Mouse (Mus musculus): Measurements from ENCODE around the gene Gstt4.
A peak's percentile ranks its signal among the peaks of the same experiment; 100 is the strongest.
"Not testable (repeated sequence)": the region's sequence is repeated elsewhere in the genome, so short reads cannot be mapped to it uniquely, and the experiment has no call there.

Gstt4 gene

GRCm38 (mm10) chr10:75789081-75789735 lies 33.1 kb downstream of the Gstt4 start:
- no peak for DNase-seq (ENCODE audit: low spot score)

GRCm38 (mm10) chr10:75788277-75788676 lies 34.1 kb downstream of the Gstt4 start:
- no peak for DNase-seq (ENCODE audit: low spot score)

DNA sequence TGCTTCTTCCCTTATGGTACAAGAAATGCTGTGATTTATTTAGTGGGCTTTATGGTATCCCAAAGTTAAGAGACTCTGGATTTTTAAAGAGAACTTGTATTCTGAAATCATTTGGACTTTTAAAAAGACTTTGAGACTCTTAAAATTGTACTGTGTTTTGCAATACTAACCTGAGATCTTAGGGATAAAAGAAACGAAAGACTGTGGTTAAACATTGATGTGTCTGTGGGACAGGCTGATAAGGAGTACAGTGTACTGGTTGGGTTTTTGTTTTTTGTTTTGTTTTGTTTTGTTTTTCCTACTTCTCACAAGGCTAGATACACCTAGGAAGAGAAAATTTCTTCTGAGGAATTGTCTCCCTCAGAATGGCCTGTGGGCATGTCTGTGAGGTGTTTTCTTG lies 36.9 kb downstream of the Gstt4 start:
- DNase-seq (ENCODE audit: low spot score): no peak

GRCm38 (mm10) chr10:75780769-75781578 lies 41.4 kb downstream of the Gstt4 start, which contains the start of the genes Gm20441 and Gstt3:
Gm20441 (minus strand) TSS chr10:75780954.
Gstt3 (minus strand) TSS chr10:75781414.
- DNase-seq (ENCODE audit: low spot score): peak; percentile 68

DNA sequence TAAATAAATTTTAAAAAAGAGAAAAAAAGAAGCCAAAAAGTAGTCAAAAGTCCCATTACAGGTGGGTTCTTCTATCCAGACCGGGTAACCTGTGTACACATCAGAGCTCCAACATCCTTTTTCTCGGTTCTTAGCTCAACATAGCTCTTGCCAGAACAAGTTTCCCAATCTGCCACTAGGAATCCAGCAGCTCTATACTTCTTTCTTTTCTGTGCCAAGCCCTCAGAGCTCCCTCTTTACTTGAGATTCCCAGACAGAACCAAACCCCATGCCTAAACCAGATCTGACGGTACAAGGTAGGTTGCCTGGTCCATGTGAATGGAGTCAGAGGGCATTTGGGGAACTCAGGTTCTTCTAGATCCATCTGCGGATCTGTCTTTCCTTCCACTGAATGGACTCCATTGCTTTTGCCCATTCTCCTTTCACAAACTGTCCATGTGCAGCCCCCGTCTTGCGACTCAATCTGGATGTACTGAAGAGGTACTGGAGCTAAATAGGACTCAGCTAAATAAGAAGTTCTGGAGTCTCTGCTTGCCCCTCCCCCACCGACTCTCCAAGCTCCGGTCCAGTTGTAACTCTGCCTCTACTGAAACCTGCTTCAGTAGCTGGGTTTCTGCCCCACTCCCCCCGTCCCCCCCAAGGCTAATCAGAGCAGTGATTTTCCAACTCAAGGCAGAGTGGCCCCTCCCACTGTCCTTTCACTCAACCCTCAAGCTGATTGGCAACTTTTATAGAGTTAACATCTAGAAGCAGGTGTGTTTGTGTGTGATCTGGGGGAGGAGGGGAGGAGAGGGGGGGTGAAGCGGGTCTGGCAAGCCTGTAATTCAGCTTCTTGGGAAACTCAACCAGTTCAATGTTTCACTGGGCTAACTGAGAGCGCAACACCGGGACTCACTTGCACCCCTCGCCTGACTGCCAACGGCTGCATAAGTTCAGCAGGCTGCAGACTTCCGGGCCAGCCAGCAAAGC lies 42.9 kb downstream of the Gstt4 start:
- DNase-seq (ENCODE audit: low spot score): no peak

GRCm38 (mm10) chr10:75777885-75778284 lies 44.5 kb downstream of the Gstt4 start:
- DNase-seq (ENCODE audit: low spot score): no peak

DNA sequence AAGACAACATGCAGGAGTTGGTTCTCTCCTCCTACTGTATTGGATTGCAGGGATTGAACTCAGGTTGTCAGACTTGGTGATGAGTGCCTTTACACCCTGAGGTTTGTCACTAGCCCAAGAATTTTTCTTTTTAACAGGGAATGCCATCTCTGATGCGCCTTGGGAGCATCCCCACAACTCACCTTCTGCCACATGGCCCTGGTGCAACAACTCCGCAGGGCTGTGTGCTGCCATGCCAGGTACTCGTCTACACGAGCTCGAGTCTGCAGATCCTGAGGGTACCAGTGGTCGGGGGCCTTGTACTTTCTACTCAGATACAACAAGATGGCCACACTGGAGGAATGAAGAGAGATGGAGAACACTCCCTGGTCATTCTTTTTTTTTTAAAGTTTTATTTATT lies 45.8 kb downstream of the Gstt4 start:
- DNase-seq (ENCODE audit: low spot score): no peak

GRCm38 (mm10) chr10:75774587-75774986 lies 47.8 kb downstream of the Gstt4 start:
- no peak for DNase-seq (ENCODE audit: low spot score)

DNA sequence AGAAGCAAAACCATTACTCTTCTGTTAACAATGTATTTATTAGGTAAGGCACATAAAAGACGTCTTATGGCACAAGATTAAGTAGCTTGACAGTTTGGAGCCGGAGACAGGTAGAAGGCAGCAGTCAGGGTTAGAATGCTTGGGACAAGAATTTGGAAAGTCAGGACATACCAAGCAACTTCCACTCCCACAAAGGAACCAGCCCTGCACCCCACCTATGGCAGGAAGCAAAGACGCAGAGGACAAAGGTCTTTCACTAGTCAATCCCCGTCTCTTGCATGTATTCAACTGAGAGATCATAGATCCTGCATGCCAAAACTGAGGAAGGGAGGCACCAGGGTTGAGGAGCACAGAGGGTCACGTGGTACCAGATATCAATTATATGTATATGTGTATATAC lies 48.2 kb downstream of the Gstt4 start:
- no peak for DNase-seq (ENCODE audit: low spot score)

DNA sequence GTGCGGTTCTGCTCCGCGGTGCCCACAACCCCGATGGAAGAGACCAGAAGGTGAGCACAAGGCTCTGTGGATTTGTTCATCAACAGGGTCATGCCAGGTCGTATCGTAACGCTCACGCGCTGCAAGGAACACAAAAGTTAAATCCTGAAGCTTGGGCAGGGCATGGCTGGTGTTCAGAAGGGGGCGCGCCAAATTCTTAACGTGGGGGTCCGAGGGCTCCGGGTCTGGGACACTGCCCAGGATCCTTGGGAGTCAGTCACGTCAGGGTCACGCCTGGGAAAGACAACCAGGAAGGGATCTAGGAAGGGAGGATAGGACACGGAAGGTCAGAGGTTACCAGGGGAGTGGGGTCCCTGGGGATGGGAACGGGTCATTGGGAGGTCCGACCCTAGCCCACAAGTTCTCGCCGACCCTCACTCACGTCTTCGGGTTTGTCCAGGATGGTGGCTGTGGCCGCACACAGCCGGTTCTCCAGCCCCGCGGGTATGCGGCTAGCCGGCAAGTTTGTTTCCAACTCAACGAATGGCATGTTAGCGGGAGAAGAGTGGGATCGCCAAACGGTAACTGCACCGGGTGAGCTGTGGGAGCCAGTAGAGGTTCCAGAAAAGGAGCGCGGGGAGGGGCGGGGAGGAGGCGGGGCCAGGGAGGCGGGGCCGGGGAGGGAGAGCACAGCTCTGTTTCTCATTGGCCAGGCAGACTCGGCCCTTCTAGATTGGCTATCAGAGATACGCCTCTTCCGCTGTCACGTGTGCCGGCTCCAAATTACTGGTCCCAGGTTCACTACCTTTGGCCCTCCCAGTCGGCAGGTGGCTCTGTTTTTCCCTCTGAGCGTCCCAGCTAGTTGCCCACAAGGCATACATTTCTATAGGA lies 49.3 kb downstream of the Gstt4 start, which contains the start of gene Ddt:
Ddt (minus strand) TSS at position 620 of the 870 bp plus-strand sequence.
- DNase-seq (ENCODE audit: low spot score): peak; percentile 91

- DNase-seq (ENCODE audit: low spot score): not testable (repeated sequence)
Observed at GRCm38 (mm10) chr10:75767756-75768155, 54.6 kb downstream of the Gstt4 start.

- no peak for DNase-seq (ENCODE audit: low spot score)
Observed at GRCm38 (mm10) chr10:75766856-75767255, 55.5 kb downstream of the Gstt4 start.
